9 mouse cellular contexts compared by ENCODE assay signal in genomic region chr10:18317961-18318915, GRCm38 (mm10). TPM values are rescaled to one million over a fixed set of nuclear protein-coding genes. Genes with fewer than 3 reads are reported as not detected.
DNase-seq lines count a peak whose midpoint lies in the region; ATAC-seq and TF ChIP-seq lines count a peak whose summit lies in the region.
"Had no signal": no experiment of that assay in that cellular context is flagged by ENCODE, and none has a peak within 500 bp of the region (broad histone marks: within the 10 kb centered on the region; RNA-seq: fewer than 3 reads in every experiment).

No protein-coding gene starts in this region.

- 0 out of 2 replicates have a peak, but pooled peaks have one; percentile 14 for TF ChIP-seq CTCF in kidney, adult 2 months (conservative IDR thresholded peaks at IDR 0.05; ENCODE audit: insufficient read depth, insufficient read length, low read depth, low read length)

- H3K4me3 ChIP-seq in erythroblast, embryonic 14.5 days (replicated peaks), result peak overlapping the region; percentile 57
- peak overlapping the region; percentile 80 for H3K4me3 ChIP-seq in kidney, adult 2 months (ENCODE audit: insufficient read depth, low read depth, low read length)
- H3K4me3 ChIP-seq in liver, embryonic 15.5 days (replicated peaks), result peak overlapping the region; percentile 60
- peak overlapping the region; percentile 84 for H3K4me3 ChIP-seq in neural tube, embryonic 13.5 days

- peaks cover 34% of the 10 kb centered on the region for H3K27me3 ChIP-seq in erythroblast, embryonic 14.5 days (ENCODE audit: control insufficient read depth)
- H3K27me3 ChIP-seq in kidney, adult 2 months (replicated peaks; ENCODE audit: control insufficient read depth, insufficient read depth, low read length), result no peaks in the 10 kb centered on the region
- H3K27me3 ChIP-seq in liver, embryonic 15.5 days, result peaks cover 40% of the 10 kb centered on the region
- peaks cover 12% of the 10 kb centered on the region; the same call in 1 of the 2 replicates for H3K27me3 ChIP-seq in neural tube, embryonic 13.5 days

- ATAC-seq in erythroblast, adult 5-6 weeks (replicated peaks; ENCODE audit: low FRiP score, poor library complexity, severe bottlenecking), result no peak
- ATAC-seq in liver, embryonic 15.5 days (ENCODE audit: insufficient read depth), result peak; percentile 73
- ATAC-seq in neural tube, embryonic 13.5 days (ENCODE audit: low read depth), result peak; percentile 83

- H3K4me2 ChIP-seq in liver, embryonic 15.5 days, result peak overlapping the region; percentile 67
- peak overlapping the region; percentile 95 for H3K4me2 ChIP-seq in neural tube, embryonic 13.5 days

- H3K36me3 ChIP-seq in erythroblast, embryonic 14.5 days (ENCODE audit: control insufficient read depth), result no peaks in the 10 kb centered on the region
- H3K36me3 ChIP-seq in kidney, adult 2 months (ENCODE audit: control insufficient read depth, insufficient read depth, low read length), result no peaks in the 10 kb centered on the region
- H3K36me3 ChIP-seq in liver, embryonic 15.5 days (replicated peaks), result no peaks in the 10 kb centered on the region
- H3K36me3 ChIP-seq in neural tube, embryonic 13.5 days, result no peaks in the 10 kb centered on the region

- no peaks in the 10 kb centered on the region for H3K9me3 ChIP-seq in erythroblast, embryonic 14.5 days (ENCODE audit: control insufficient read depth, low read length)
- H3K9me3 ChIP-seq in liver, embryonic 15.5 days (replicated peaks), result no peaks in the 10 kb centered on the region
- H3K9me3 ChIP-seq in neural tube, embryonic 13.5 days, result no peaks in the 10 kb centered on the region

- WGBS in kidney, adult 2 months, result 3% methylated on average over 80 of the region's 89 CpGs
- 2% methylated on average over 77 of the region's 89 CpGs for WGBS in liver, embryonic 15.5 days (ENCODE audit: insufficient replicate concordance)
- 2% methylated on average over 54 of the region's 89 CpGs for WGBS in neural tube, embryonic 13.5 days

- TF ChIP-seq POLR2A in kidney, adult 2 months (IDR thresholded peaks at IDR 0.05; ENCODE audit: low read depth, low read length), result no peak

- no peaks in the 10 kb centered on the region for H3K4me1 ChIP-seq in erythroblast, embryonic 14.5 days (ENCODE audit: control insufficient read depth)
- peaks cover 4% of the 10 kb centered on the region; the same call in 1 of the 2 replicates for H3K4me1 ChIP-seq in kidney, adult 2 months (ENCODE audit: control insufficient read depth, insufficient read depth, low read length)
- H3K4me1 ChIP-seq in liver, embryonic 15.5 days (replicated peaks), result no peaks in the 10 kb centered on the region
- H3K4me1 ChIP-seq in neural tube, embryonic 13.5 days (replicated peaks), result peaks cover 8% of the 10 kb centered on the region

- peak; percentile 52 for DNase-seq in embryo, embryonic 9.5 days (ENCODE audit: extremely low spot score)
- DNase-seq in heart, adult 9 months (ENCODE audit: low spot score in 2 of 2), result peak; percentile 53 to 56
- peak; percentile 87 for DNase-seq in kidney, adult 2 months
- DNase-seq in thymus, postnatal 0 days (ENCODE audit: low spot score), result peak; percentile 11

- peak overlapping the region; percentile 36; the same call in 1 of the 2 replicates for H3K27ac ChIP-seq in kidney, adult 2 months (ENCODE audit: insufficient read depth, low read depth, low read length)
- no peak overlapping the region; the same call in 1 of the 2 replicates for H3K27ac ChIP-seq in liver, embryonic 15.5 days (replicated peaks)
- peak overlapping the region; percentile 67 for H3K27ac ChIP-seq in neural tube, embryonic 13.5 days (replicated peaks)

- peak overlapping the region; percentile 46; the same call in 1 of the 2 replicates for H3K9ac ChIP-seq in liver, embryonic 15.5 days
- peak overlapping the region; percentile 85 for H3K9ac ChIP-seq in neural tube, embryonic 13.5 days

RNA-seq across cellular contexts. Expression of gene Nhsl1, which starts 0.5 kb away (rescaled TPM):
- polyA plus RNA-seq in erythroblast, embryonic 14.5 days (2012), result 0.02 TPM in 1 of 2 replicates, not detected in the other
- total RNA-seq in erythroblast, adult 5-6 weeks (2015; ENCODE audit: low replicate concordance), result not detected in 2 replicates
- 1.7 TPM in 1 of 2 replicates, not detected in the other for total RNA-seq in erythroblast, adult 5-6 weeks (2017; ENCODE audit: low replicate concordance)
- 10.4 and 11.7 TPM in 2 replicates for polyA plus RNA-seq in kidney, adult 2 months (2012; rRNA removed)
- 0.45 and 0.71 TPM in 2 replicates for polyA plus RNA-seq in liver, embryonic 15.5 days (2015; fragmentation: Nextera tagmentation; extraction: Ambion mirVana)
- 18.4 and 19.3 TPM in 2 replicates for polyA plus RNA-seq in neural tube, embryonic 13.5 days (2015; fragmentation: Nextera tagmentation; extraction: Ambion mirVana)
- polyA plus RNA-seq in thymus, postnatal 0 days (2015; fragmentation: Nextera tagmentation; extraction: Ambion mirVana), result 5.4 and 6.8 TPM in 2 replicates
- total RNA-seq: MEL had no signal

Comparison
In these comparisons a context has a peak if more than half of its experiments do, and no peak if none do; other contexts are left out.
1. DNase-seq: peak in every context shown above with its lines; median percentile 87 in kidney, adult 2 months; 54 in heart, adult 9 months; 52 in embryo, embryonic 9.5 days; 11 in thymus, postnatal 0 days.